Mouse (Mus musculus) G1E (cell line): Measurements from ENCODE around the gene Olfr714.

Source experiments
- CTCF ChIP-seq: IDR thresholded peaks from 2 replicates; pipeline ENCODE4 v1.5.1; 2012; ENCODE audit warnings: low read depth, low read length, inconsistent platforms, mixed read lengths
- GATA1 ChIP-seq: IDR thresholded peaks from 2 replicates; pipeline ENCODE4 v1.6.1; 2012; ENCODE audit warnings: borderline replicate concordance, low read length, inconsistent platforms, mixed read lengths
- POLR2AphosphoS5 ChIP-seq: IDR thresholded peaks from 2 replicates; pipeline ENCODE4 v1.6.1; 2012; ENCODE audit warnings: low read depth, low read length, inconsistent platforms; ENCODE audit not compliant: insufficient replicate concordance

- TF ChIP-seq CTCF (no peak), POLR2AphosphoS5 (no peak), GATA1 (no peak)
Measured at GRCm38 (mm10) chr7:107047578-107047977, 23.2 kb upstream of the Olfr714 start.
